Mouse (Mus musculus): Measurements from ENCODE around the gene Msi2. TPM values are rescaled to one million over a fixed set of nuclear protein-coding genes. Genes with fewer than 3 reads are reported as not detected.

Msi2 gene
- polyA plus RNA-seq, 1 experiment from 2014 or later = 24.5 TPM

DNA sequence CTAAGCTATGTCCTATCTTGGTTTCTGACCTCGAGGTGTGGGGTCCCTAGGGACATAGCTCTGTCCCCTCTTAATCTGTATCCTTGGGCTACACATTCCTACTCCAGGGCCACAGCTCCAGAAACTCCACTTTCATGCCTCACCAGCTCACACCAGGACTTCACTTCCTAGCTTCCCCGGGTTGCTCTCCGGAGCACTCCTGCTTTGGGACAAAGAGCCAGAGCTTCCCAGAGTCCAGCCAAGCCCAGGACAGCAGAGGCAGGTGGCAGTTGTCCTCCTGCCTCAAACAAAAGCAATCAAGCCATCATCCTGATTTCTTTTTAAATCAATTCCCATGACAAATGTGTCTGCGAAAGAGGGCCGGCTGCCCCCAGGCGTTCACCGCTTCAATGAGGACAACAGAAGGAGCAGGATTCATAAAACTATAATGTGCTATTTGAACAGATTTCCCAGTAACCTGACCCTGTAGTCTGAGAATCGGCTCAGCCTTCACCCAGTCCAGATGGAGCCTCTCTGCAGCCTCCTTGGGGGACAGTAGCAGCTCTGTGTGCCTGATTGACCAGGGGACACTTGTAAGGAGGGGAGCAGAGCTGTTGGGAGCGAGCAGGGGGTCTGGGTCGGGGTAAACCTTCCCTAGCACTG lies 409.1 kb downstream of the Msi2 start:
- Histone ChIP-seq H3K36me3 (ENCODE audit: insufficient read depth, low read length) (no peaks in the 10 kb centered on the region), H3K9me3 (replicated peaks; ENCODE audit: low read length) (no peaks in the 10 kb centered on the region), H3K4me3 (replicated peaks; ENCODE audit: low read depth, low read length) (no peak overlapping the region), H3K27me3 (ENCODE audit: insufficient read depth, low read length) (no peaks in the 10 kb centered on the region), H3K4me2 (ENCODE audit: low read length) (no peak overlapping the region), H3K27ac (no peak overlapping the region), H3K4me1 (replicated peaks; ENCODE audit: insufficient read depth, low read length) (peaks cover 7% of the 10 kb centered on the region; the same call in 1 of the 2 replicates), H3K9ac (ENCODE audit: low read depth, low read length) (no peak overlapping the region)
- 36% methylated on average over 10 of the region's 10 CpGs for WGBS
- no peak for DNase-seq (ENCODE audit: low spot score)
- no peak for TF ChIP-seq CTCF (IDR thresholded peaks at IDR 0.05; ENCODE audit: low read depth)
- no peak for ATAC-seq (replicated peaks; ENCODE audit: low FRiP score, low read depth)

DNA sequence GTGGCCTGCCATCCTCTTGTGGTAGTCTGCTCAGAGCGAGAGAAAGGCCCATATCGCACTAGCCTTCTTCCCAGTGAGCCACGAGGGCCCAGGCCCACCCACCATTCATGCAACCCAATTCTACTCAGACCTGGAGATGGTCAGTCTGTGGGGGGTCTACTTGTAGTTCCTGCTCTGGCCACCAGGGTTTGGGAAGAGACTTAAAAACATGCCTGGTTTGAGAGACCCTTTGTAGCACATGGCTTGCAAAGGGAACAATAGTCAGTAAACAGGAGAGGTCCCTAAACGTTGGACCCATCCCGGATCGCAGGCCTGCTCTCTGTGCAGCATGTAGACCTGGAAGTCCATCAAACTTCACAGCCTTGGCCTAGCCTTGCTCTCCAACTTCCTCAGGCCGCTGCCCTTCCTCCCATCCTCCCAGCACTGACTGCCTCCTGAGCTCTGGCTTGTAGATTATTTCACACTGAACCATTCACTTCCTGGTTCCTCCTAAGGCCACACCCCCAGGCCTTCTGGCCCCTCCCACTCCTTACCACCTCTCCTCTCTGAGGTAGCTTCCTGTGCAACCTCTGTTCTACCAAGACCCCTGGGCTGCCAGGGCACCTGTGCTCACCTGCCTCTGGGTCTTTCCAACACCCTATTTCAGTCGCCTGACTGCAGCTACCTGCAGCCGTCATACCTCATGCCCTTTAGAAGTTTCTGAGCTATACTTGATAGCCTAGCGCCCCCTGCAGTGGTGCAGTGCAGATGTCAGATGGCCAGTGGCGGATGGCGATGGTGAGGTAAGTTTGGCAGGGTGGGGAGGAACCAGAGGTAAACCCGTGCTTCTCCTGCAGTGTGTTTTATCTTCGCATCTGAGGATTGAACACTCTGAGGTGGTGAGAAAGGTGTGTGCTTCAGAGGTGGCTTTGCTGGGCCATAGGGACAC lies 410.4 kb downstream of the Msi2 start:
- Histone ChIP-seq H3K27ac (no peak overlapping the region), H3K9me3 (replicated peaks; ENCODE audit: low read length) (no peaks in the 10 kb centered on the region), H3K4me1 (replicated peaks; ENCODE audit: insufficient read depth, low read length) (peaks cover 7% of the 10 kb centered on the region; the same call in 1 of the 2 replicates), H3K4me2 (ENCODE audit: low read length) (no peak overlapping the region), H3K36me3 (ENCODE audit: insufficient read depth, low read length) (no peaks in the 10 kb centered on the region), H3K27me3 (ENCODE audit: insufficient read depth, low read length) (no peaks in the 10 kb centered on the region), H3K4me3 (replicated peaks; ENCODE audit: low read depth, low read length) (no peak overlapping the region), H3K9ac (ENCODE audit: low read depth, low read length) (no peak overlapping the region)
- ATAC-seq (replicated peaks; ENCODE audit: low FRiP score, low read depth) (no peak; the same call in 1 of the 2 replicates), DNase-seq (ENCODE audit: low spot score) (no peak)
- 83% methylated on average over 14 of the region's 14 CpGs for WGBS
- TF ChIP-seq CTCF (IDR thresholded peaks at IDR 0.05; ENCODE audit: low read depth) = peak; percentile 18; the same call in 1 of the 2 replicates

DNA sequence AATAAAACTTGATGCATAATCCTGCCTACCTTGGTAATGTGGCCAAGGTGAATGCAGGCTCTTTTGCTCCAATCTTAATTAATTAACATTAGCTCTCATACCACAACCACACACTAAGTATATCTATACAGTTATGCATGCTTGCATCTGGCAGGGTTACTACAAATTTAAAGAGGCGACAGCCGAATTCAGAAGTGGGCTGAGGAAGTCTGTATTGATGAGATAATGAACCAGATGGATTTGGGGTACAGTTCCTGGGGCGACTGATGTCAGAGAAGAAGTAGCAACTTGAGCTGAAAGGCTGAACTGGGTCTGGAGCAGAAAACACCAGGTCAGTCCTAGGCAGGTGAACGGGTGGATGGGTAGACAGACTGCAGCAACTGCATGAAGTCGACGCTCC lies 412.6 kb downstream of the Msi2 start:
- Histone ChIP-seq H3K27me3 (ENCODE audit: insufficient read depth, low read length) (no peaks in the 10 kb centered on the region), H3K9ac (ENCODE audit: low read depth, low read length) (no peak overlapping the region), H3K36me3 (ENCODE audit: insufficient read depth, low read length) (no peaks in the 10 kb centered on the region), H3K4me1 (replicated peaks; ENCODE audit: insufficient read depth, low read length) (peaks cover 7% of the 10 kb centered on the region; the same call in 1 of the 2 replicates), H3K9me3 (replicated peaks; ENCODE audit: low read length) (no peaks in the 10 kb centered on the region), H3K27ac (no peak overlapping the region), H3K4me2 (ENCODE audit: low read length) (no peak overlapping the region), H3K4me3 (replicated peaks; ENCODE audit: low read depth, low read length) (no peak overlapping the region)
- DNase-seq (ENCODE audit: low spot score) = no peak
- WGBS = 87% methylated on average over 6 of the region's 6 CpGs
- no peak for ATAC-seq (replicated peaks; ENCODE audit: low FRiP score, low read depth)
- TF ChIP-seq CTCF (IDR thresholded peaks at IDR 0.05; ENCODE audit: low read depth) = no peak

DNA sequence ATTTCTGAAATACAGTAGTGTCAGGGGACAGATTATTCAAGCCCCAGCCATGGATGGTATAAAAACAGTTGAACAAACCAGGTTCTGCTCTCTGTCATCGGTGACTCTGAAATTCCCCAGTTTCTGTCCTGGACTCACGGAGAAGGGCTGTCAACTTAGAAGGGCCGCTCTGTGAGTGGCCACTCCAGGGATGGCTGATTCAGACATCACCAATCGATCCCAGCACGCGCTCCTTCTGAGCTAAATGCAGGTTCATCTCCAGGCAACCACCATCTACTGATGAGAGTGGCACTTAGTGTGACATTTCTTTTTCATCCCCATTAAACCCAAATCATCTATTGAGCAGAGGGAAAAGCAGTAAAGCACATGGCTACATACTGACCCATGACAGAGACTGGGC lies 416.7 kb downstream of the Msi2 start:
- Histone ChIP-seq H3K4me2 (ENCODE audit: low read length) (no peak overlapping the region), H3K9ac (ENCODE audit: low read depth, low read length) (no peak overlapping the region), H3K4me1 (replicated peaks; ENCODE audit: insufficient read depth, low read length) (no peaks in the 10 kb centered on the region), H3K4me3 (replicated peaks; ENCODE audit: low read depth, low read length) (no peak overlapping the region), H3K9me3 (replicated peaks; ENCODE audit: low read length) (no peaks in the 10 kb centered on the region), H3K27ac (no peak overlapping the region), H3K27me3 (ENCODE audit: insufficient read depth, low read length) (no peaks in the 10 kb centered on the region), H3K36me3 (ENCODE audit: insufficient read depth, low read length) (no peaks in the 10 kb centered on the region)
- DNase-seq (ENCODE audit: low spot score) (no peak), ATAC-seq (replicated peaks; ENCODE audit: low FRiP score, low read depth) (no peak)
- 47% methylated on average over 6 of the region's 6 CpGs for WGBS
- no peak for TF ChIP-seq CTCF (IDR thresholded peaks at IDR 0.05; ENCODE audit: low read depth)

DNA sequence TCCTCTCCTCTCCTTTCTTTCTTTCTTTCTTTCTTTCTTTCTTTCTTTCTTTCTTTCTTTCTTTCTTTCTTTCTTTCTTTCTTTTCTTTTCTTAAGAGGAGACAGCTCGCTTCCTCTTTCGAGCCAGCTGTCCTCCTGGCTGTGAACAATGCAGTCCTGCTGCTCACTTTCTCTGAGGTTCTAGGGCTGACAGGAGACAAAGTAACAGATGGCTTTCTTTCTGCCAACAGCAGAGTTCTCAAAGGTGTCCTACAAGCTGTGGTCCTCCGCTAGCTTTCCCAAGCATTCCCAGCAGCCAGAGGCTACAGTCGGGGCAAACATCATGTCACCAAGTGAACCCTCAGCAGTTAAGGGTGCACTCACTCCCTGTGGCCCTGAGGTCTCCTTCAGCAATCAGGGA lies 419.0 kb downstream of the Msi2 start:
- no peak for ATAC-seq (replicated peaks; ENCODE audit: low FRiP score, low read depth)
- no peak for DNase-seq (ENCODE audit: low spot score)
- WGBS = 75% methylated on average over 4 of the region's 4 CpGs

DNA sequence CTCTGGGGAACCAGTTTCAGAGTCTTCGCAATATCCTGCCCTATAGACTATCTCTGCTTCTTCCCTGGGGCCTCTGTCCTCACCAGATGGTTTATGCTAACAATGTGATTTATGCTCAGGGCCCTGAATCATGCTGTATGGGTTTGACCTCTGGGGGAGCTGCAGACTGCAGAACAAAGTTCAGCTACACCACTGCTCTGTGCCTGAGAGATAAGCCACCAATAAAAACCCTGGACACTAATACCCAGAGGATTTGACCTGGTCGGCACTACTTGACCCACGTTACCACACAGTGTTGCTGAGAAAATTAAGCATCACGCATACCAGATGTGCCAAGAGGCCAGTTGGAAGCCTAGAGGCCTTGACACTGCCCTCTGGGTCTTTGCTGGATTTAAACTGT lies 420.8 kb downstream of the Msi2 start:
- Histone ChIP-seq H3K9ac (ENCODE audit: low read depth, low read length) (no peak overlapping the region), H3K27me3 (ENCODE audit: insufficient read depth, low read length) (no peaks in the 10 kb centered on the region), H3K4me2 (ENCODE audit: low read length) (no peak overlapping the region), H3K4me1 (replicated peaks; ENCODE audit: insufficient read depth, low read length) (peaks cover 18% of the 10 kb centered on the region), H3K9me3 (replicated peaks; ENCODE audit: low read length) (no peaks in the 10 kb centered on the region), H3K27ac (no peak overlapping the region), H3K4me3 (replicated peaks; ENCODE audit: low read depth, low read length) (no peak overlapping the region), H3K36me3 (ENCODE audit: insufficient read depth, low read length) (no peaks in the 10 kb centered on the region)
- ATAC-seq (replicated peaks; ENCODE audit: low FRiP score, low read depth) = peak; percentile 37; the same call in 1 of the 2 replicates
- WGBS = 37% methylated on average over 4 of the region's 4 CpGs
- peak; percentile 63 for TF ChIP-seq CTCF (IDR thresholded peaks at IDR 0.05; ENCODE audit: low read depth)
- DNase-seq (ENCODE audit: low spot score) = peak; percentile 88

More for the DNA sequence above, 419.0 kb downstream of the Msi2 start:
- Histone ChIP-seq H3K27ac (no peak overlapping the region), H3K4me1 (replicated peaks; ENCODE audit: insufficient read depth, low read length) (peaks cover 14% of the 10 kb centered on the region), H3K36me3 (ENCODE audit: insufficient read depth, low read length) (no peaks in the 10 kb centered on the region), H3K27me3 (ENCODE audit: insufficient read depth, low read length) (no peaks in the 10 kb centered on the region), H3K9ac (ENCODE audit: low read depth, low read length) (no peak overlapping the region), H3K9me3 (replicated peaks; ENCODE audit: low read length) (no peaks in the 10 kb centered on the region), H3K4me2 (ENCODE audit: low read length) (no peak overlapping the region), H3K4me3 (replicated peaks; ENCODE audit: low read depth, low read length) (no peak overlapping the region)
- TF ChIP-seq CTCF (IDR thresholded peaks at IDR 0.05; ENCODE audit: low read depth) = no peak

Data from kidney, postnatal 0 days (tissue).